Mouse (Mus musculus): ENCODE results near the gene Coa4. TPM values are rescaled to one million over a fixed set of nuclear protein-coding genes. Genes with fewer than 3 reads are reported as not detected.

Gene Coa4
- total RNA-seq, 2 experiments from 2014 or later = 14.1 to 16.3 TPM

DNA sequence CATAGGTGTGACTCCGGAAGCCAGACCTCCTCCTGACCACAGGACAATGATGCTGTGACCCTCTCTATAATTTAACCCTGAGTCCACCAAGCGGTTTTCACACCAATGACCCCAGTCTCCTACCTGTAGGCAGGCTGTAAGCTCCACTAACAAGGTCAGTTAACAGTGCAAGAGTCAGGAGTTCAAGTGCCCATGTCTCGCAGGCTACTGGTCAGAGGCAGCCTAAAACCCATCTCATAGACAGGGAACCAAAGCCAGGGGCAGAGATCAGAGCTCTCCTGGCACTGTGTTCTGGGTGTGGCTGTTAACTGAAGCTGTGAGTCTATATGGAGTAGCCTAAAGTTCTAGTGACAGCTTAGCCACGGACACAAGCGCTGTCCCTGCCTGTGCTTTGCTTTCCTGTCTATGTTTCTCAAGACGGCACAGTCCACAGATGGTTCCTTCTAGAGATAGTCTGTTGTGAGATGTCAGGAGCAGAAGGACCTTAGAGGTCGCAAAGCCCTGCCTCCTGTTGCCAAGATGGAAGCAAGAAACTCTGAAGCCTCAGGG lies 34.4 kb upstream of the Coa4 start:
- no peak for DNase-seq (ENCODE audit: low spot score)
- intact Hi-C loops (cut with DNase I) = no loop called here

- DNase-seq (ENCODE audit: low spot score) = no peak
- intact Hi-C loops (cut with DNase I) = no loop called here
These were observed 33.8 kb upstream of the Coa4 start for GRCm38 (mm10) chr7:100503076-100503475.

DNA sequence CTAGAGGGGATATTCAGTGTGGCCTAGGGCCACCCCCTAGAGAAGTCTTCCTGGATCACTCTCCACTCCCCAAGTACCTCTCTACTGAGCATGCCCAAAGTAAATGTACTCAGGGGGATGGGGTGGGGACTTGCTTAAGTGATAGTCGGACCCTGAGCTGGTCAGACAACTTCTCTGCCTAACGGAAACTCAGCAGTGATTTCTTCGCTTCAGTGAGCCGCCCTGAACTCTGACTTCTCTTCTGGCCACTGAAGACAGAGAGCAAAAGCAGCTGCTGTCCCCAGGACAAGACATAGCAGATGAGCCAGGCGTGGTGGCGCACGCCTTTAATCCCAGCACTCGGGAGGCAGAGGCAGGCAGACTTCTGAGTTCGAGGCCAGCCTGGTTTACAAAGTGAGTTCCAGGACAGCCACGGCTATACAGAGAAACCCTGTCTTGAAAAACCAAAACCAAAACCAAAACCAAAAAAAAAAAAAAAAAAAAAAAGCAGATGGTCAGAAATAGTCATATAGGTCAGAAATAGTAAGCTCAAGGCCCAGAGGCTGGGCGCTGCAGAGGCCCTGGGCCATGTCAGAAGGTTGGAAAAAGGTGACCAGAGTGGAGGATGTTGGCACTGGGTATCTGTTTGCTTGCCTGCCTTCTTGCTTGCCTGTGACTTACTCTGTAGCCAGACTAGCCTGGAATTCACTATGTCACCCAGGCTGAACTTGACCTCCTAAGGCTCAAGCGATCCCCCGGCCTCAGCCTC lies 32.0 kb upstream of the Coa4 start:
- no peak for DNase-seq (ENCODE audit: low spot score)

DNA sequence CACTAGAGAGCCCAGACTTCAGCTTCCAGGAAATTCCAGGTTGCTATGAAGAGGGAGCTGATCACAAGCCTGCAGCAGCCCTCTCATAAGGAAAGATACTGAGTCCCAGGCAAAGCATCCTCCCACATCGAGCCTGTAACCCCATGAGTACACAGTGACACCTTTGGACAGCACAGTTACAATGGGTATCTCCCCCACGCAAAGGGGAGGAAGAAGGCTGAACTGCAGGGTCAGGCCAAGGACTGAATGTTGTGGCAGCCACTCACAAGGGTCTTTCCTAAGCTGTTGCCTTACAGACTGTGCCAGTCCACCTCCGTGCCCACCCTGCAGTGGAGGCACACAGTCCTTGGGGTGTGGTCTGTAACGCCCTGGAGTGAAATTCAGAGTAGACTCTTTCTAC lies 30.4 kb upstream of the Coa4 start:
- intact Hi-C loops (cut with DNase I) = no loop called here
- DNase-seq (ENCODE audit: low spot score) = no peak

More for the DNA sequence above, 32.0 kb upstream of the Coa4 start:
- intact Hi-C loops (cut with DNase I) = no loop called here

DNA sequence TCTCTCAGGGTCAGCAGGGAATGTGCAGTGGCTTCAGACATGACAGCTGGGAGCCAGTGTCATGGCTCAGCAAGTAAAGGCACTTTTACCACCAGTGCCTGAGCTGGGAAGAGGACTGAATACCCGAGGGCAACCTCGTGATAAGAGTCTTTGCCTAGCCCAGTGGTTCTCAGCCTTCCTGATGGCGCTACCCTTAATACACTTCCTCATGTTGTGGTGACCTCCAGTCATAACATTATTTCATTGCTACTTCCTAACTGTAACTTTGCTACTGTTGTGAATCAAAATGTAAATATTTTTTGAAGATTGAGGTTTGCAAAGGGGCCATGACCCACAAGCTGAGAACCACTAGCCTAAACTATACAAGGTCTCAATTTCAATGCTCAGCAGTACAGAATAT lies 28.2 kb upstream of the Coa4 start:
- no peak for DNase-seq (ENCODE audit: low spot score)
- intact Hi-C loops (cut with DNase I) = no loop called here

DNA sequence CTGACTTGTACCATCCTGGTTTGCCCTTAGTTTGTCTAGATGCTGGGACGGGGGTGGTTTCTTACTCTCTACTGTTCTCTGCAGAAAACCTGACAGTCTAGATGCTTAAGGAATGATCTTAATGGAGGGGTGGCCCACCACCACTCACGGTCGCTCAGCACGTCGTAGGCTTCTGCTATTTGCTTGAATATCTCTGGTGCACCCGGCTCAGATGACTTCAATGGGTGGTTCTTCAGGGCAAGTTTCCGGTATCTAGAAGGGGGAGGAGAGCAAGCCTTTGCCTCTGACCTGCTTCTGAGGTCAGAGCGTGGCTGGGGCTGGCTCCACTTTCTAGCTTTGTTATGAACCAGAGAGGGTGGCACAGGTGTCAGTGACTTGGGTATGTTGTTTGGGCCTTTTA lies 25.3 kb upstream of the Coa4 start:
- intact Hi-C loops (cut with DNase I) = no loop called here
- no peak for DNase-seq (ENCODE audit: low spot score)

GRCm38 (mm10) chr7:100514573-100514972 lies 22.3 kb upstream of the Coa4 start, which contains the start of gene Dnajb13:
Dnajb13 (minus strand) TSS chr7:100514960.
- intact Hi-C loops (cut with DNase I) = no loop called here
- DNase-seq (ENCODE audit: low spot score) = no peak

GRCm38 (mm10) chr7:100520204-100520603 lies 16.7 kb upstream of the Coa4 start:
- intact Hi-C loops (cut with DNase I) = loop anchor here (2.0 to 10.0 kb wide), 4 partner anchors 117 to 295 kb away; partner anchors contain the start of gene Plekhb1
- no peak for DNase-seq (ENCODE audit: low spot score)

GRCm38 (mm10) chr7:100520663-100521285 lies 16.1 kb upstream of the Coa4 start:
- DNase-seq (ENCODE audit: low spot score) = no peak
- intact Hi-C loops (cut with DNase I) = loop anchor here (2.0 to 10.0 kb wide), 4 partner anchors 116 to 294 kb away; partner anchors contain the start of gene Plekhb1

DNA sequence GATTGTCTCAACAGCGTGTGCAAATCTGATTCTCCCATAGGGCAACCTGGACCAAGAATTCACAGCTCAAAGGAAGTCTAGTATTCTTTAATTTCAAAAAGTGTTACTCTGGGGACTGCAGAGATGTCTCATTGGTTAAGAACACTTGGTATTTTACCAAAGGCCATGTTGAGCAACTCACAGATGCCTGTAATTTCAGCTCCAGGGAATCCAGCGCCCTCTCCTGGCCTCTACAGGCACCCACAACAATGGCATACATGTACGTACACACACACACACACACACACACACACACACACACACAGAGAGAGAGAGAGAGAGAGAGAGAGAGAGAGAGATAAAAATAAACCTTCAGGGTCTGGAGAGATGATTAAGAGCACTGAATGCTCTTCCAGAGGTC lies 14.6 kb upstream of the Coa4 start:
- intact Hi-C loops (cut with DNase I) = loop anchor here (5.0 to 10.0 kb wide), 2 partner anchors 140 to 293 kb away; partner anchors contain the start of gene Plekhb1

DNA sequence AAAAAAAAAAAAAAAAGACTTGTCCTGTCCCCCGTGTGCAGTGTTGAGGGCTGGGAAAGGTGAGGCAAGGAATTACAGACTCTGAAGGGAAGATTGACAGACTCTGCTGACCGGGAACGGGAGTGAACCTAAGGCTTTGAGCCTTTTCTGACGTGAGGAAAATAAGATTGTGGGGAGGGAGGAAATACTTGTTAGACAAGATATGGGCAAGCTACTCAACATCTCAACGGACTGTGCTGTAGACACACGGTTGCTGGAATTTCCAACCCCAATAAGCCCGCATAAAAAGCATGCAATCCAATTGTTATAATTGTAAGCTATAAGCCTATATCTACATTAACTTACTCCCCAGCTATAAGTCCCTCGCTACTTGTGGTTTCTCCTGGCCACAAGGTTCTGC lies 12.2 kb upstream of the Coa4 start:
- intact Hi-C loops (cut with DNase I) = loop anchor here (5.0 to 10.0 kb wide), 2 partner anchors 138 to 290 kb away; partner anchors contain the start of gene Plekhb1
- DNase-seq (ENCODE audit: low spot score) = no peak

More for the DNA sequence above, 14.6 kb upstream of the Coa4 start:
- no peak for DNase-seq (ENCODE audit: low spot score)

GRCm38 (mm10) chr7:100530766-100531165 lies 6.1 kb upstream of the Coa4 start:
- intact Hi-C loops (cut with DNase I) = no loop called here
- DNase-seq (ENCODE audit: low spot score) = no peak

GRCm38 (mm10) chr7:100533503-100533902 lies 3.4 kb upstream of the Coa4 start:
- DNase-seq (ENCODE audit: low spot score) = no peak
- intact Hi-C loops (cut with DNase I) = no loop called here

GRCm38 (mm10) chr7:100534216-100534615 lies 2.7 kb upstream of the Coa4 start:
- intact Hi-C loops (cut with DNase I) = no loop called here
- no peak for DNase-seq (ENCODE audit: low spot score)

- intact Hi-C loops (cut with DNase I) = loop anchor here (5.0 kb wide), 1 partner anchor 46 kb away; no protein-coding TSS in a partner anchor
- DNase-seq (ENCODE audit: low spot score) = no peak
These were observed 1.0 kb upstream of the Coa4 start for GRCm38 (mm10) chr7:100535831-100536230.

DNA sequence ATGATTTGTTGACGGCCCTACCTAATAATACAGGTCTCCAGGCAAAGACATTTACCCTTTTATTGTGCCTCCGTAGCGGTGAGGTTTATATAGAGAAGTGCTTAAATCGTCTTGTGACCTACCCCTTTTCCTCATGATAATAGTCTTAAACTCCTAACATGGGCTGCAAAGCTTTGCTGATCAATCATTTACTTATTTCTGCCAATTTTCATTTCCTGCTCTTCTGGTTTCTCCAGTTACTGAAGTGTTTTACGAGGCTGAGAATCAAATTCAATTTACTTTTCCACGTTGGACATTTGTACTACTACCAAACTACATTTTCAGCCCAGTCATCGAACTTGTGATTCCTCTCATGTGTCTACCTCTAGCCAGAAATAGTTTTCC lies 640 bp downstream of the Coa4 start:
- DNase-seq (ENCODE audit: low spot score) = no peak
- intact Hi-C loops (cut with DNase I) = loop anchor here (5.0 kb wide), 1 partner anchor 45 kb away; no protein-coding TSS in a partner anchor

GRCm38 (mm10) chr7:100539516-100539915 lies 2.6 kb downstream of the Coa4 start:
- intact Hi-C loops (cut with DNase I) = loop anchor here (5.0 kb wide), 1 partner anchor 43 kb away; no protein-coding TSS in a partner anchor
- no peak for DNase-seq (ENCODE audit: low spot score)

- no peak for DNase-seq (ENCODE audit: low spot score)
- intact Hi-C loops (cut with DNase I) = no loop called here
These were observed 7.6 kb downstream of the Coa4 start for GRCm38 (mm10) chr7:100544437-100544836.

GRCm38 (mm10) chr7:100547631-100548030 lies 10.8 kb downstream of the Coa4 start:
- DNase-seq (ENCODE audit: low spot score) = no peak
- intact Hi-C loops (cut with DNase I) = no loop called here

DNA sequence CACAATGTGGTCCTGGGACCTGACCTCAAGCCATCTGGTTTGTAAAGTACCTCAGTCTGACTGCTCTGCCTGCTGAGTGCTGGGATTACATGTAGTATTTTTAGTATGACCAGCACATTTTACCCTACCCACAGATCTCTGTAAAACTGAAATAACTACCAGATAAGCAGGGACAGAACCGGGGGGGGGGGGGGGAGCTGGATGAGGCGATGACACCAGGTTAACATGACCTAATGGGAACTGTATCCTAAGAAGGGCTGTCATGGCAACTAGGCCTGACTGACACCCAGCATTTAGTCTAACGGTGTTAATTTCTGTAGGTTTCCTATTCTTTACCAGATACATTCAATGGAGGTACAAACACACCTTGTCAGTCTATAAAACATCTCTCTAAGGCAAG lies 12.9 kb downstream of the Coa4 start:
- no peak for DNase-seq (ENCODE audit: low spot score)
- intact Hi-C loops (cut with DNase I) = no loop called here
